Mouse (Mus musculus): ENCODE measurements at regions not wholly inside any gene's neighbourhood (a gene's known extent, or its start where the extent isn't known, plus 50 kb on each side); places are given as distances from the start of the nearest gene placed in this dataset.

- Histone ChIP-seq H3K4me1 (ENCODE audit: control insufficient read depth, insufficient read depth, low read length) (no peaks in the 10 kb centered on the region), H3K27me3 (ENCODE audit: control insufficient read depth, insufficient read depth, low read length) (no peaks in the 10 kb centered on the region), H3K27ac (no peak overlapping the region), H3K9ac (ENCODE audit: low read depth, low read length) (no peak overlapping the region), H3K4me3 (no peak overlapping the region), H3K36me3 (ENCODE audit: control insufficient read depth, insufficient read depth, low read length) (no peaks in the 10 kb centered on the region), H3K79me2 (replicated peaks; ENCODE audit: control insufficient read depth, insufficient read depth, low read length) (no peaks in the 10 kb centered on the region)
- intact Hi-C loops (cut with DNase I), result no loop called here
- TF ChIP-seq EP300 (IDR thresholded peaks at IDR 0.05; ENCODE audit: insufficient read depth, low read depth, low read length) (no peak), POLR2A (IDR thresholded peaks at IDR 0.05; ENCODE audit: insufficient read depth, low read depth, low read length) (no peak), CTCF (IDR thresholded peaks at IDR 0.05) (no peak)
- WGBS, result 86% methylated on average over 12 of the region's 12 CpGs
- DNase-seq, result no peak
Observed at GRCm38 (mm10) chr10:25588611-25589315, 52.7 kb upstream of the Smlr1 start.
